Mouse (Mus musculus) heart, postnatal 0 days (tissue): ENCODE measurements around the gene Fam193b. TPM values are rescaled to one million over a fixed set of nuclear protein-coding genes. Genes with fewer than 3 reads are reported as not detected.

ENCODE experiments used
- ATAC-seq: fragments of 200-750 bp; cut with Nextera tagmentation; 2 replicates; pipeline ENCODE4 v1.8.0; 2017; ENCODE audit warnings: low read depth, moderate number of reproducible peaks, moderate library complexity; ENCODE audit not compliant: insufficient read depth
- DNase-seq: peaks from one replicate; pipeline ENCODE4 v3.0.0-alpha.2; 2016; ENCODE audit warnings: low spot score
- H3K27ac ChIP-seq: fragments of 300-500 bp; sonication (generic); 2 replicates; pipeline ENCODE4 v1.5.1; 2014; ENCODE audit warnings: low read depth, mild to moderate bottlenecking
- H3K27me3 ChIP-seq: fragments of 300-500 bp; sonication (generic); 2 replicates; pipeline ENCODE4 v1.6.1; 2014; ENCODE audit warnings: low read length, mixed read lengths; ENCODE audit not compliant: control insufficient read depth, insufficient read depth
- H3K36me3 ChIP-seq: fragments of 300-500 bp; sonication (generic); replicated peaks from 2 replicates; pipeline ENCODE4 v1.6.1; 2014; ENCODE audit warnings: low read length, mixed read lengths; ENCODE audit not compliant: control insufficient read depth, insufficient read depth
- H3K4me1 ChIP-seq: fragments of 300-500 bp; sonication (generic); 2 replicates; pipeline ENCODE4 v1.6.1; 2014; ENCODE audit warnings: antibody characterized with exemption; ENCODE audit not compliant: control insufficient read depth, insufficient read depth
- H3K4me2 ChIP-seq: fragments of 300-500 bp; sonication (generic); 2 replicates; pipeline ENCODE4 v1.6.1; 2014; ENCODE audit warnings: low read depth, mild to moderate bottlenecking, low read length, moderate library complexity
- H3K4me3 ChIP-seq: fragments of 300-500 bp; sonication (generic); 2 replicates; pipeline ENCODE4 v1.5.1; 2014; ENCODE audit warnings: low read depth, low read length
- H3K9ac ChIP-seq: fragments of 300-500 bp; sonication (generic); replicated peaks from 2 replicates; pipeline ENCODE4 v1.6.1; 2014; ENCODE audit warnings: low read depth, low read length, mixed read lengths
- H3K9me3 ChIP-seq: fragments of 300-500 bp; sonication (generic); replicated peaks from 2 replicates; pipeline ENCODE4 v1.6.1; 2016; ENCODE audit warnings: low read length; ENCODE audit not compliant: control insufficient read depth
- CTCF ChIP-seq: IDR thresholded peaks from 2 replicates; pipeline ENCODE4 v1.5.1; 2016; ENCODE audit warnings: antibody characterized with exemption, control low read depth, low read depth
- EP300 ChIP-seq: IDR thresholded peaks from 2 replicates; pipeline ENCODE4 v1.6.1; 2016; ENCODE audit warnings: antibody characterized with exemption, low read depth
- WGBS: fragments of 180-500 bp; shearing (Covaris S2); extraction: QIAGEN DNeasy Blood & Tissue Kit; methylation state at CpG from one replicate; pipeline ENCODE4 v1.1.7; 2014; 5-methylcytosine and 5-hydroxymethylcytosine counted together
- polyA plus RNA-seq: library from polyadenylated mRNA; unstranded; fragments of >200 nt; fragmentation: Nextera tagmentation; extraction: Ambion mirVana; gene quantifications from 2 replicates; pipeline ENCODE4 v1.2.1, GENCODE M21; 2015
- total RNA-seq: library from RNA; depleted of rRNA; stranded (reverse); fragments of >200 nt; gene quantifications from 2 replicates; pipeline ENCODE4 v1.2.3, GENCODE M21; 2014; ENCODE audit warnings: low replicate concordance

The Fam193b gene
- total and polyA plus RNA-seq, 2 experiments from 2014 or later: 10.3 to 17.7 TPM

DNA sequence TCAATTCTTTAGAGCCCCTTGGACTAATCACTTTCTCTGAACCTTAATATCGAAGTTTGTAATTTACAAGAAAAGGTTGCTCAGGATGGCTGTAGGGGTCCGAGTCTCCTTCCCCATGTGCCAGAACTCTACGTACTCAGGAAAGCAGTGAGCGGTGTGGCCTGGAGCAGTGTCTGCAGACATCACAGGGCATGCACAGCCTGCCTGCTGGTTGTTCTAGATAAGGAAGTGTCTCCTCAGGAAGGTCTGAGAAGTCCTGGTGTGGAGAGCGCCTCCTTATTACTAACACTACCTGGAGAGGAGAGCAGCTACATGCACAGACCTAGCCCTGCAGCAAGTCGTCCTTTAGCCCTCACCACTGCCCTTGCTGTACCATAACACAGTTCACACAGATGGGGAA, 26.1 kb downstream of the Fam193b start:
- H3K27ac ChIP-seq: no peak overlapping the region
- TF ChIP-seq EP300 (no peak), CTCF (no peak)
- no peak overlapping the region for H3K9ac ChIP-seq
- H3K4me1 ChIP-seq: no peaks in the 10 kb centered on the region
- WGBS: 88% methylated on average over 6 of the region's 6 CpGs
- H3K36me3 ChIP-seq: peaks cover 96% of the 10 kb centered on the region
- no peaks in the 10 kb centered on the region for H3K27me3 ChIP-seq
- no peak for DNase-seq
- ATAC-seq: no peak
- H3K4me2 ChIP-seq: no peak overlapping the region
- no peaks in the 10 kb centered on the region for H3K9me3 ChIP-seq
- H3K4me3 ChIP-seq: no peak overlapping the region

DNA sequence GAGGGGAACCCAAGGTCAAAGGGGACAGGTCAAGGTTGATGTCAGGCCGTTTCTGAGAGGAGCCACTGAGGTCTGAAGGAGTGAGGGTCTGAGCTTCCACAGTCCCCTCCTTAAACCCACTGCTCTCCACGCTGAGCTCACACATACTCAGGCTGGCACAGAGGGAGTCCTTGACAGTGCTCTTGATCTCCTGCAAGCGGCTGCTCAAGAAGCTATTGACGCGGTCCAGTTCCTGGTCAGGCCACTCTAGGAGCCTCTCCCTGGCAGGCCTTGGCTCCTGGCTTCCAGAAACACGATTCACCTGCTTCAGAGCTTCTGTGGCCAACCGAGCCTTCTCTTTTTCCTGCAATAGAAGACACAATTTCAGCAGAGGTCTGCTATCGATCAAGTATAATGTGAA, 27.5 kb downstream of the Fam193b start:
- H3K27me3 ChIP-seq: no peaks in the 10 kb centered on the region
- TF ChIP-seq EP300: no peak
- no peak for TF ChIP-seq CTCF
- 86% methylated on average over 8 of the region's 8 CpGs for WGBS
- H3K4me1 ChIP-seq: no peaks in the 10 kb centered on the region
- no peak overlapping the region for H3K4me3 ChIP-seq
- no peak overlapping the region for H3K9ac ChIP-seq
- H3K4me2 ChIP-seq: no peak overlapping the region
- no peak overlapping the region for H3K27ac ChIP-seq
- H3K36me3 ChIP-seq: peaks cover 96% of the 10 kb centered on the region
- ATAC-seq (no peak), DNase-seq (no peak)
- no peaks in the 10 kb centered on the region for H3K9me3 ChIP-seq

DNA sequence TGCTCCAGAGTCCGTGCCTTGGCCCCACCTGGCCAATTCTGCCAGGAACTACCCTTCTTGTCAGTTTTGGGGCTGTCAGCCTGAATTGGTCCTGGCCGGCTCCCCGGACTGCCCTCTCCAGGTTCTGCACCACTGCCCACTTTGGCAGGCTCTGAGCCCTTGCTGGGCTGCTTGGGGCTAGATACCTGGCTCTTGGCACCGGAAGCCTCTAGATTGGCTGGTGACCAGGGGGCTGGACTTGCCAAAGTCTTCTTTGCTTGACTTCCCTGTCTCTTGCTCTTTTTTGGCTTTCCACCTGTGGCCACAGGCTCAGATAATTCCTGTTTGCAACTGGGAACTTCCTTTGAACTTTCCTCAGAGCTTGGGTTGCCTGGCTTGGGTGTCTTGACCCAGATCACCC, 28.0 kb downstream of the Fam193b start:
- no peak overlapping the region for H3K4me3 ChIP-seq
- no peaks in the 10 kb centered on the region for H3K4me1 ChIP-seq
- no peak for DNase-seq
- H3K9ac ChIP-seq: no peak overlapping the region
- no peaks in the 10 kb centered on the region for H3K27me3 ChIP-seq
- H3K27ac ChIP-seq: no peak overlapping the region
- ATAC-seq: no peak
- peaks cover 90% of the 10 kb centered on the region for H3K36me3 ChIP-seq
- no peak overlapping the region for H3K4me2 ChIP-seq
- no peaks in the 10 kb centered on the region for H3K9me3 ChIP-seq
- TF ChIP-seq CTCF (no peak), EP300 (no peak)
- WGBS: 96% methylated on average over 4 of the region's 4 CpGs

DNA sequence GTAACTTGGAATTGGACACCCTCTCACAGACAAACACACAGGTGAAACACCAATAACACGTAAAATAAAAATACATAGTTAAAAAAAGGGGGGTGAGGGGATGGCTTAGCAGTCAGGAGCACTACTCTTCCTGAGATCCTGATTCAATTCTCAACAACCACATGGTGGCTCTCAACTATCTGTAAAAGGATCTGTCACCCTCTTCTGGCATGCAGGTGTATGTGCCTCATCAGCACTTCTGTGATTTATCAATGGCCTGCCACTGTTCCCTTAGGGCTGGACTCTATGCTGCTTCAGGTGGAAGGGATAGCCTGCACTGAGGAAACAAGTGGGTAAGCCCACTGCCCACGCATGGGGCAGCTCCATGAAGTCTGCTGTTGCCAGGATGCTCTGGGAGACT, 30.0 kb downstream of the Fam193b start:
- Histone ChIP-seq H3K9me3 (no peaks in the 10 kb centered on the region), H3K4me2 (no peak overlapping the region), H3K36me3 (peaks cover 72% of the 10 kb centered on the region), H3K9ac (no peak overlapping the region), H3K4me1 (no peaks in the 10 kb centered on the region), H3K4me3 (no peak overlapping the region), H3K27ac (no peak overlapping the region), H3K27me3 (no peaks in the 10 kb centered on the region)
- DNase-seq: no peak
- 86% methylated on average over 2 of the region's 2 CpGs for WGBS
- no peak for TF ChIP-seq CTCF
- no peak for TF ChIP-seq EP300
- no peak for ATAC-seq

DNA sequence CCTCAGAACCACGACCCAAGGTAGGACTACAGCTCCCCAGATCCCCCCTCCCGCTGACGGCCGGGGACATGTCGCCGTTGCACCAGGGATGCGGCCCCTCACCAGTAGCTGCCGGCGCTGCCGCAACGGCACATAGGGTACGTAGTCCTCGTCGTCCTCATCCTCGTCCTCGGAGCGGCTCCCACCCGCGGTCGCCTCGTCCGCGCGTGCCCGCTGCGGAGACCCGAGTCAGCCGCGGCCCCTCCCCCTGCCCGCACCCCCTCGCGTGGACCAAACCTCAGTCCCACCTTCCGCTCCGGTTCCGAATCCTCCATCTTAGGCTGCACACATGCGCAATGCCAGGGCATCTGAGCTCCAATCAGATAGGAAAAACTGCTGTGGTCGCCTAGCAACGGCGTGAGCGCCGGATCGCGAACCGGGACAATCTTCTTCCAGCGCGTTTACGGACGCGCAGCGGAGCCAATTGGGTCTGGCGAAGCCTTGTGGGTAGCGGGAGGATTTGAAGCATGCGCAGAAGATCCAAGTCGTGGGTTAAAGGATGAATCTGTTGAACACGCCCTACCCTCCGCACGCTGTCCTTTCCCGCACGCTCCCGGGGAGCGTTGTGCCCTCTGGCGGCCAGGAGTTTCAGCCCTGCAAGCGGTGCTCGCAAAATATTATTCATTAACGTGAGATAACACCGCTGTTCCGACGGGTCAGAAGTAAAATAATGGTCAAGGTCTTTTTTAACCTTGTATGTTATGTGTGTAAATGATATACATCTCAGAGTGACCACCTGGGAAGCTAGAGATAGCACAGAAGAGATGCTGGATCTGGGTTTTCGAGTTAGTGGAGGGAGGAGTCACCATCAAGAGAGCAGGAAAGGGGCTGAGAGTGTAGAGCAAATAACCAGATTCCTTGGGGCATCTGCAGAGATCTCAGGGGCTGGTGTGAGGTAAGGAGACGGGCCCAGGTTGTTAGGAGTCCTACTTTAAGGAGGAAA, 34.4 kb downstream of the Fam193b start, which contains the start of gene Ddx41:
Gene Ddx41 (minus strand): TSS at position 465 of the 982 bp plus-strand sequence.
- TF ChIP-seq CTCF (peak; percentile 86), EP300 (peak; percentile 72)
- Histone ChIP-seq H3K4me2 (peak within 1 kb of the TSS; percentile 83), H3K27me3 (no peaks in the 10 kb centered on the region), H3K4me1 (peaks cover 9% of the 10 kb centered on the region), H3K36me3 (peaks cover 54% of the 10 kb centered on the region), H3K9me3 (no peaks in the 10 kb centered on the region), H3K27ac (no peak within 1 kb of the TSS), H3K4me3 (peak within 1 kb of the TSS; percentile 84), H3K9ac (peak within 1 kb of the TSS; percentile 68)
- DNase-seq: peak; percentile 99
- peak; percentile 97 for ATAC-seq
- WGBS: under 1% methylated on average over 70 of the region's 70 CpGs
